Mouse (Mus musculus): Measurements from ENCODE around the gene Zfhx3. TPM values are rescaled to one million over a fixed set of nuclear protein-coding genes. Genes with fewer than 3 reads are reported as not detected.

Zfhx3 gene
- polyA plus RNA-seq, 1 experiment = 2.2 TPM

DNA sequence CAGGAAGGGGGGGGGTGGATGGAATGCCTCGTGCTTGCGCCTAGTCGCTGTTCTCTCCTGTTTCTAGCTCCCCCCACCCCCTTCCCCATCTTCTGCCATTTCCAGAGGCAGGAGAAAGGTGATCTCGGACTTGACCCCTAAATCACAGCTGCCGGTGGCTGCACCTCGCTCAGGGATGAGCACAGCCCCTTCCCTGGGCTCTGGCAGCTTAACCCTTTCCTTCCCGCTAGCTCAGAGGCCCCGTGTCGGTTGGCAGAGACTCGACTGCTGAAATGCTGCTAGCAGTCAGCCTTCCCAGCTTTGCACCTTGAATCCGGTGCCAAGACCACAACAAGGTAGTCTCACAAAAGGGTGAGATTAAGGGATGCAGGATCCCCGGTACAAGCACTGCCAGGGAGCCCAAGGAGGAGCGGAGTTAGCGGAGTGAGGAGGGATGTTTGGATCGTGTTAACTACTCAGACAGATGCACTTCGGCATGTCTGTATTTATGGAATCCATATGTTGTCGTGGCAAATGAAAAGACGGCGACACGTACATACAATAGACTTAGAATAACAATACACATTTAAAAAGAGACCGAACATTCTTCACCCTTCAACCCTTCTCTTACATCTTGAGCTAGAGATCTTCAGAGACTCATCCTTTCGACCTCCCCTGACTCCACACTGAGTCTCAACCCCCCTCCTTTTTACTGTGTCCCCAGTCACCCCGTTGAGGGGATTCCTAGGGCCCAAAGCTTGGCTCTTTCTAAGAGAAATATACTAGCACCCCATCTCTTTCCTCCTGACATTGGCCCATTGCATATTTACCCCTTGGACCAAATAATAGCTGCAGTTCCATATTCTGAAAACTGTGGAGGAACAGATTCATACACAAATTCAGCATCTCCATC lies 757.3 kb downstream of the Zfhx3 start:
- no peak for DNase-seq (ENCODE audit: low read depth)

DNA sequence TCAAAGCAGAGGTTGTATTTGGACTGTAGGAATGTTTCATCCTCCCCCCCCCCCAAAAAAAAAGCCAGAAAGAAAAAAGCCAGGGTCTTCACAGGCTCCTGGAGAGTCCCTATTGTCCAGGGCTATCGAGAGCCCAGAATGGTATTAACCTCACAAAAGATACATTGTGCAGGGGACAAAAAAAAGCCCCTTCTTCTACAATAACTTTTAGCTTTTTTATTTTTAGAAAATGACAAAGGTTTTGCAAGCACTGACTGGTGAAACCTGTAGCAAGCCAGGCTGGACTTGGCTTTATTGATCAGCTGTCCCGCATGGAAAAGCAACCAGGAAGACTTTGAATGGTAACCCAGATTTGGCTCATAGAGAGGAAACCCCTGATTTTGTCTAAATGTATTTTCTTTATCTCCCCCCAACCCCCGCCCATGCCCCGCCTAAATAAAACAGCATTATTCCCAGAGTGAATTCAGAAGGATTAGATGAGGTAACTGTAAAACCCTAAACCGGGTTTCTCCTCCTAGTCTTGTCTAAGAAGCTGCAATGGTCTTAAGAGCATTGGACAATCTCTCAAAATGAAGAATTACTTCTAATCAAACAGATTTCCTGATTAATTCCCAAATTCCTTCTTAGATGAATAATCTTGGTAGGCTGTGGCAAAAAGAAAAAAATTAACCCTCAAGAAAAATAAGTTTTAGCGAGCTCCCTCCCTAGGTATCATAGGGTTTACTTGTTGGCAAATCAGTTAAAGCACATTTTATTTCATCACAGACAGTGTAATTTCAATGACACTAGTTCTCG lies 759.1 kb downstream of the Zfhx3 start:
- no peak for DNase-seq (ENCODE audit: low read depth)

DNA sequence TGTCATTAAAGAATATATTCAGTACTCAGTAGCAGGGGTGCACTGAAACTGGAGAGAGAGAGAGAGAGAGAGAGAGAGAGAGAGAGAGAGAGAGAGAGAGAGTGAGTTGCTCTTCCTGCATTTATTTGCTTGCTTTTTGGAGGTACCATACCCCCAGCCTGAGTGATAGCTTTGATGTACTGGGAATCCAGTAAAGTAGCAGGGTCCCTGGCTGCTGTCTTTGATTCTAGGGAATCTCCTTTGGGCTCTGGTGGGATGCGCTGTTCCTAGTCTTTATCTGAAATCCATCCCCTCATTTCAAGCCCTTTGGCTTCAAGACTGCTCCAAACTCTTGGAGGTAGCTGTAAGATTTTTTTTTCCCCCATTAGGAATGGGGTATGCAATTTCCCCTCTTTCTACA lies 759.8 kb downstream of the Zfhx3 start:
- no peak for DNase-seq (ENCODE audit: low read depth)

DNA sequence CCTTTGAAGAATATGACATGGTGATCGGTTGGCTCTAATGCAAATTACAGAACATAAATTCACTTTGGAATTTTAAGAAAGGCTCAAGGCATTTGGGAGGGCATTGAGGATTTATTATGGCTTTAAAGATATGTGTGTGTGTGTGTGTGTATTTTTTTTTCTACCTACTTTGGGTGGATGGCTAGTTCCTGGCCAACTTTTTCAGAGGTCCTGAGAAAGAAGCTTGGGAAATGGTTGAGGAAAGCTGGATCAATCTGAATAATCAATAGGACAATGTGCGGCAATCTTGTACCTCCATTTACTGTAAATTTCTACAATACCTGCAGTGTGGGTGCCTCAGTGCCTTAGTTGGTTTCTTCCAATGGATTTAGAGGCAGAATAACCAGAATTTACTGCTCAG lies 763.3 kb downstream of the Zfhx3 start:
- no peak for DNase-seq (ENCODE audit: low read depth)

DNA sequence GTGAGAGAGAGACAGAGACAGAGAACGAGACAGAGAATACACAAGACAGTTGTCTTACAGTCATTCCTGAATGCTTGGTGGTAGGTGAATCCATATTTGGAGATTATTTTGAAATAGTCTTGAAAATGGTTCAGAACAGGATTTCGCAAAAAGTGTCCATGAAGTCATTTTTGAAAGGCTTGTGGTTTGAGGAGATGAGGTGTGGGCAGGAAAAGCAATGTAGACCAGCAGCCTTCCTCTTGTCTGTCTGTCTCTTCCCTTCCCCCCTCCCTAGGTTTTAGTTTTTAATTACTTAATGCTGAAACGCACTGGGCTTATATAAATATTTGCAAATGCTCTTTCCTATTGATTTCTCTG lies 764.0 kb downstream of the Zfhx3 start:
- no peak for DNase-seq (ENCODE audit: low read depth)

DNA sequence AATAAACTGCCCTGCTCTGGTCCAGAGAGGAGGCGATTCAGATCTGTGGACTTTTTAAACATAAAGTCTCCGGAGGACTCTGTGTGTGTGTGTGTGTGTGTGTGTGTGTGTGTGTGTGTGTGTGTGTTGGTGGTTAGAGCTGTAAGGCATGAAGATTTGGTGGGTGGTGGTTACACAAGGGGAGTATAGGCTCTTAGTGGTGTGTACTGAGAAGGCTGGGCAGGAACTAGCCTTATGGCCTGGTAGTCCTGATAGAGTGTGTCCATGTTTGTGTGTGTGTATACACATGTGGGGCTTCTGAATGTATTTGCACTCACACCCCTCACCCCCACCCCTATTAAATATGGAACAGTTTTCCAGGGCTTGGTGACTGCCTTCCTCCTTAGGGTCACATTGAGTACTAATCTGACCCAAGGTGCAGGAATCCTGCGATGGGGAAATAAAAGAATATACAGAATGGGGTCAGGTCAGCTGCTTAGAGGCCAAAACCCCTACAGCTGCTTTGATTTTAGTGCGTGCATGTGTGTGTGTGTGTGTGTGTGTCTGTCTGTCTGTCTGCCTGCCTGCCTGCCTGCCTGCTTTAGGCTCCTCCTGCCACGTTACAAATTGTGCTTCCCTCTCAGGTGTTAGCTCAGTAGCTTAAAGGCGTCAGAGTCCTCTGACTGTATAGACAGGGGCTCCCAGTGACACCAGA lies 764.6 kb downstream of the Zfhx3 start:
- no peak for DNase-seq (ENCODE audit: low read depth)

DNA sequence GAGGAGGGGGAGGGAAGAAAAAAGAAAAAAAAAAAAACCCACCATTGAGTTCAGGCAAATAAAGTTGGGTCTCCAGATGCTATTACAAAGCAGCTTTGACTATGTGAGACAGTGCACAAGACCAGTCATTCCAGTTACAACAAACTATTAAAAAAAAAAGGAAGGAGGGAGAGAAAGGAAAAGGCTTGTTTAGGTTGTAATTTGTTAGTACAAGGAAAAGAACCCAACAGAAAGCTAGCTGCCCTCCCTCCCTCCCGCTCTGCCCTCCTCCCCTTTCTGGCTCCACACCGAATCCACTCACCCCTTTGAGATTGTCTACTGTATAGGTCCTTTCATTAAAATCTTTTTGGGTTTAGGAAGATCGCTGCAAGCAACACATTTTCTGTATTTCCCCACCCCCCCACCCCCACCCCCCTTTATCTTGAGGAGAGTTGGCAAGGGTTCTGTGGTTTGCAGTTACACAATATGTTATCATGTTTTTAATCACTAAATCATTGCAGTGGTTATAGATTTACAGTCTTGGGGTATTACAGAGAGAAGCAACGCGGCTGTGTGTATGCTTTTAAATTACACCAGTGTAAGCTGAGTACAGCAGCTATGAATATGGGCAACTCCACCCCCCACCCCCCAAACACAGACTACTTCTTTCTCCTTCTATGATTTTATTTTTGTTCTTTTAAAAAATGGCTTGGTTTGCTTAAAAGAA lies 765.3 kb downstream of the Zfhx3 start:
- no peak for DNase-seq (ENCODE audit: low read depth)

DNA sequence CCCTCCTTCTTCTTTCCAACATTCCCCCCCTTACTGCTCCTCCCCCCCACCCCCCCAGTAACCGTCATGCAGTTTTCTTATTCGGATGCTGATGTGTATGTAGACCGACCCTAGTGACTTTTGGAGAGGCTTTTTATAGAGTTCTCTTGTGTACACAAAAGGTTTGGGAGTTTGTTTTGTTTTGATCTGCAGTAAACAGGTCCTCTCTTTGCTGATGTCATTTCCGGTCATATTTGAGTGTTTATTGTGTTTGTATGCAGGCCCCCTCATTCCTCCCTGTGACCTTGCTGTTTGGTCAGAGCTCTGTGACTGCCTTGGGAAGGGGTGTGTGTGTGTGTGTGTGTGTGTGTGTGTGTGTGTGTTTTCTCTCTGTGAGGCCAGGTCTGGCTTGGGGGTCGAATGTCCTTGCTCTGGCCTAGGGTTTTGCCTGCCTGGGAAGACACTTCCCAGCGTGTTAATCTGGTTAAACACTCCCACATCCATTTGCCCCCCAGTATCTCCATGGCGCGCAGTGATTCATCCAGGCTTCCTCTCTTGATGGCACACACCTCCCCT lies 766.5 kb downstream of the Zfhx3 start:
- no peak for DNase-seq (ENCODE audit: low read depth)

DNA sequence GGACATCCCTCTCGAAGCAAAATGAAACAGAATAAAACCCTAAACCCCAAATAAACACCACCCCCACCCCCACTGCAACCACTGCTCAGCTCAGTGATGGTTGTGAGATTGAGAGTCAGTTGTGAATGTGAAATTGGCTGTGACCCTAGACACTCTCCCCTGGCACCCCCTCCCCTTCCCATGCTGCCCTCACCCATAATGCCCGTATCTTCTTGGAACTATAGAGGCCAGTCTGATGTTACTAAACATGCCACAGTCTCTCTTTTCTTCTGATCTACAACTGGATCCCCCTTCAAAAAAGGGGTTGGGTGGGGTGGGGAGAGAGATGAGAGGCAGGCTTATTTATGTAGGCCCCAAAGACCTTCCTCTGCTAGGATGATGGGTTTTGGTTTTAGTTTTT lies 767.0 kb downstream of the Zfhx3 start:
- no peak for DNase-seq (ENCODE audit: low read depth)

DNA sequence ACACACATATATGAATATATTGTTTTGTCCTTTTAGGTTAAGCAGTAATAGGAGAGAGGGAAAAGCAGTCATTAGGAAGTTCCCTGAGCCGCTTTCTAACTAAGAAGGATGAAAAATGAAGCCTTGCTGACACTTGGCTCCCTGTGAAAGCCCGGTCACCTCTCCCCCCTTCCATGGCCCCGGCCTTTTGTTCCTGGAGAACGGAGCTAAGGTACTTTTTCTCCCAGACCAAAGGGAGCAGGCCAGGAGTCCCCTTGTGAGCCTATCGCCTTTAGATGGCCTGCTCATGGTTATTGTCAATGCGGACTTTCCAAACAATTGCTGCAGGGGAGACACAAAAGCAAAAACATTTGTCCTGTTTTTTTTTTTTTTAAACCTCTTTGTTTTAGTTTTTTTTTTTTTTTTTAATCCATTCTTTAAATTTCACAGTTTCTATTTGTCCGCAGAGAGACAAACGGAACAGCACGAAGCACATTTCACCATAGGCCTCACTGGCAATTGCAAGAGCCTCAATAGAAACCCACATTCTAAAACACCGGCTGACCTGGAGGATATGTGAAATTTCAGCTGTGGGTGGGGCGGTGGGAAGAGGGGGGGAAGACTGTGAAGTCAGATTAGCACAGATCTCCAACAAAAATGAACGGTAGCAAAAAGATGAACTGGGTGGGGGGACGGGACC lies 767.6 kb downstream of the Zfhx3 start:
- DNase-seq (ENCODE audit: low read depth) = no peak

DNA sequence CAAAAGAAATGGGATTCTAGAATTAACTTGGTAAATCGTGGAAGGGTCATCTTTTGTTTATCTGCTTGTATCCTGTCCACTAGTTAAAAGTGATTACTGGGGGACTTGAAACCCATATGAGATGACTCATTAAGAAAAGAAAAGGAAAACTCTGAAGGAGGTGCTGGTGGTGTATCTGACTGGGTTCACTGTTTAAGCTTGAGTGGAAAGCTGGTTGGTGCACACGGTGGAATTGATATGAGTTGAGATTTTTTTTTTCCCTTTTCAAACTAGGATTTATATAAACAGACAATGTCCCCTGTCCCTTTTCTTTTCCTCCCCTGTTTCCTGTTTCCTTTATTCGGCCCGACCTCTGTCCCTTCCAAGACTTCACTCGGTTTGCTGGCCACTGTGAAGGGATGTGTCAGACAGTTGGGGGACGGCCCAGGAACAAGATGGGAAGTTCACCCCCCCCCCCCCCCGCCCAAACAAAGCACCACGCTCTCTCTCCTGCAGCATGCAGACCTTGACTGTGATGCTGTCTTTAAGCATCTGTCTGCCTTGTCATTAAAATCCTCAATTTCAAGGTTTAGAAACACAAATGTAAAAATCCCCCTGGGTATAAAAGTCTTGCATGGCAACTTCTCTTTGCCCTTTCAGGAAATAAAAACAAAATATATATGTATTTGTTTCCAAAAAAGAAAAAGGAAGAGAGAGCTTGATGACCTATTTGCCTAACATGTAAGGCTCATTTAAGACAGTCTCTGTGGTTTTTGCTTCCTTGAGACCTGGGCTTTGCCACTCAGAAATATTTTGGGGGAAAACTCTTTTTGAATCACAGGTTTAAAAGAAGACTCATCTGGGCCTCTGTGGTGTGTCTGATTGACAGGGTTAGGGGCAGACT lies 768.4 kb downstream of the Zfhx3 start:
- no peak for DNase-seq (ENCODE audit: low read depth)

DNA sequence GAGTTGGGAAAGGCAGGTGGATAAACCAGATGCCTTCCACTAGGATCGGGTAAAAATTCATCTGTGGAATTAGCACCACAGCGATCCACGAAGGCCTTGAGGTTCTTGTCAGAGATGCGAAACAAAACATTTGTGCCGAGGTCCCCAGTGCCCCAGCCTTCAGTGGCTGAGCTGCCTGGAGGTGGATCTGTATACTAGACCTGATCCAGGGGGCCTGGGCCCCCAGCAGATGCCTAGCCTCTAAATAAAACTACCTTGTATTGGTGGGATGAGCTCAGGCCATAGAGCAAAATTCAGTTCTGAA lies 769.0 kb downstream of the Zfhx3 start:
- DNase-seq (ENCODE audit: low read depth) = no peak

DNA sequence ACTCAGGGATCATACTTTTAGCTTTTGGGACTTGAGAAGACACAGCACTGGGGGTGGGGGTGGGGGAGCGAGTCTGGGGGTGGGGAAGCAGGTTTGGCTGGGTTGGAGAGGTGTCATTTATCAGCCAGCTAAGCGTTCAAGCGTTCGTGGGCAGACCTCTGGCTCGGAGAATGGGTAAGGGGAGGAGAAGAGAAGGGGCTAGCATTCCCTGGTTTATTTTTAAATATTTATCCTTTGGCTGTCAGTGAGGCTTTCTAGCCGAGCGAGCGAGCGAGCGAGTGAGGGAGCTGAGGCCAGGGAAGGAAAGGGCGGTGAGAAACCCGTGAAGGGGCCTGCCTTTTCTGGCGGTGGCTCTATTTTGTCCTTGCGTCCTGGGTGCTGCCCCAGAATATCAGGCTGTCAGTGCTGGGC lies 769.6 kb downstream of the Zfhx3 start:
- no peak for DNase-seq (ENCODE audit: low read depth)

DNA sequence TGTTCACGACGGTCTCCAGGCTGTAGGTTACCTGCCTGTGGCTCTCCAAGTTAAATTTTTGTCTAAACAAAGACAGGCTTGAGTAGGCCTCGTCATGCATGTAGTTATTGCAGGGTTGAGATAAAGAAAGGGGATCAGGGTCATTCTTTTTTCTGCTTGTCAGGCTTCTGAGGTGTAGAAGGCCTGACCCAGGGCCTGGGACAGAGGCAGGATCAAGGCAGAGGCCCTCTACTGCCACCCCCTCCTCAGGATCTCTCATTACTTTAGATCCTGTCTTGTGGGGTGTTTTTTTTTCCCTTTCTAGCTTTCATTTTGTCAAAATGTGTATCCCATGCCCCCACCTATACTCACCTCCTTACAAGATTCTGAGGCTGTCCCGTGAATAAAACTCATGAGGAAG lies 770.2 kb downstream of the Zfhx3 start:
- DNase-seq (ENCODE audit: low read depth) = no peak

DNA sequence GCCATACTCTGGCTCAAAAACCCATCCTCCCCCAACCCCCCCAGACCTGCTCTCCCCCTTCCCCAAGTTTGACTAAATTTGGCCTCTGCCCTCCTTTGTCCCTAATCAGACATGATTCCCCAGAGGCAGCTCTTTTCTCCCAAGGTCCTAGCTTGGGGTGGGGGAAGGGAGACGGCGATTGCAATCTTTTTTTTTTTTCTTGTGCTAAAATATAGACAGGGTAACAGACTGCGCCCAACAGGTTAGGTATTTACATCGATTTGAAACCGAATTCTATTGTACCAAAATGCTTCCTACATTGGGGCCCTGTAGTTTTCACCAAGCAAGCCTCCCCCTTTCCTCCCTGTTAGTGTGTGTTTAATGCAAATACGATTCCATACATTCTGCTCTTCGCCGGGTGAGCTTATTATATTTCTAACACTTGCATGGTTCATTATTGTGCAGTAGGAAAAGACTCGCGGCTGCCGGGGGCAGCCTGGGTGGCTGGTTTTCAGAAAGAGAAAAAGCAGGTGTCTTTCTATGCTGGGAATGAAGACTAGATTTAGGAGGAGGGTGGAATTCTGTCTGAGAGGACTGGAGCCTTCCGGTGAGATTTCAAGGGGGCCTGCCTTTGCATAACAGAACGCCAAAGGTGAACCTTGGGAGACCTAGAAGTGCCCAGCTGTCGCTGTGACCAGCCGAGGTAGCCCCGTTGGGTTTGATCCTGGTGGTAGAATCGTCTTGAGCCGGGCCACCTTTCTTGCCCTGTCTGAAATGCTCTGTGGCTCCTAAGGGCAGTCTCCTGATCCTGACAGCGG lies 771.1 kb downstream of the Zfhx3 start:
- DNase-seq (ENCODE audit: low read depth) = no peak

DNA sequence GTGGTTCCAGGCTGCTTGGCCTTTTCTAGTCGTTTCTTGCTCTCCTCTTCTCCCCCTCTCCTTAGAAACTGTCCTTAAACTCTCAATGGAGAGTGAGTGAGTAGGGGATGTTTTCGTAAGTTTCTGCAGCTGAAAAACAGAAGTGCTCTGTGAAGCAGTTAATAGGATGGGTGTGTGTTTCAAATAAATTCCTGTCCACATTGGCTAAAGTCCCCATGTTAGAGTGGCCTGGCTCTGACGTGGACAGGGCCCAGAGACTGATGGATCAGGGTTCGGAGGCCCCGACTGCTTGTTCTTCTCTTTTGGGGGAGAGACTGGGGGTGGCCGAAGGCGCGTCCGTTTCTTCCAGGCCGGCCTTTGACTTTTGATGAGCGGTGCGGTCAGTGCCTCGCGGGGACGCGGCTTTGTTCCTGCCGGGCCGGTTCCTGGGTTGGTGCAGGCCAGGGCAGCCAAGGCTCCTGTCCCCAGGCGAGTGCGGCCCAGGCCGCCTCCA lies 771.7 kb downstream of the Zfhx3 start:
- DNase-seq (ENCODE audit: low read depth) = no peak

DNA sequence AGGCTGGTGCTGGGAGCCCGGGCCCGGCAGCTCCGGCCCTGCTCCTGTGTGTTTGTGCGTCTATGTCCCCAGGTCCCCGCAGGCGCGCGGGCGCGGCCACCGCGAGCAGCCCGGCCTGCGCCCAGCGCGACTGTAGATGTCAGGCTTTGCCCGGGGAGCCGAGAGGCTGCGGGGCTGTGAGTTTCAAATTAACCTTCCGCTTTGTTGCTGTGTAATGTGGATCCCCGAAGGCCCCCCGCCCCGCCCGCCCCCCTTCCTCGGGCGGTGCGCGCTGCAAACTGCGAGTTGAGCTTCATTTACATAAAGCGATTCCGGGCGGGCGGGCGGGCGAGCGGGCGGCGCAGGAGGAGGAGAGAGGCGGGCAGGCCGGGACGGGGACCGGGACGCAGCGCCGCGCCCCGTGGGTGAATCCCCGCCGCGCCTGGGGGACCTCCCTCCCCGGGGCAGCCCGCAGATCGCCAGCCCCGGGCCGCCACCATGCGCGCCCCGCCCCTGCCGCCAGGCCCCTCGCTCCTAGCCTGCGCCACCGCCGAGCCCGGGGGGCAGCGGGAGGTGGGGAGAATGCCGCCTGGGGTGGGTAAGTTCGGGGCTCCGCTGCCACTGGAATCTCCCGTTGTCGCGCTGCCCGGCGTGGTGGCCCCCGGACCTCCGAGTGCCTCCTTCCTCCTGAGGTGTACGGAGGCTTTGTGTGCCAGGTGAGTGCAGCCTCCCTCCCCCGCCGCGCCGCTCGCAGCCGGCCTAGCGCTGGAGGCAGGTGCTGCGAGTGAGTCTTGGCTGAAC lies 772.4 kb downstream of the Zfhx3 start:
- no peak for DNase-seq (ENCODE audit: low read depth)

DNA sequence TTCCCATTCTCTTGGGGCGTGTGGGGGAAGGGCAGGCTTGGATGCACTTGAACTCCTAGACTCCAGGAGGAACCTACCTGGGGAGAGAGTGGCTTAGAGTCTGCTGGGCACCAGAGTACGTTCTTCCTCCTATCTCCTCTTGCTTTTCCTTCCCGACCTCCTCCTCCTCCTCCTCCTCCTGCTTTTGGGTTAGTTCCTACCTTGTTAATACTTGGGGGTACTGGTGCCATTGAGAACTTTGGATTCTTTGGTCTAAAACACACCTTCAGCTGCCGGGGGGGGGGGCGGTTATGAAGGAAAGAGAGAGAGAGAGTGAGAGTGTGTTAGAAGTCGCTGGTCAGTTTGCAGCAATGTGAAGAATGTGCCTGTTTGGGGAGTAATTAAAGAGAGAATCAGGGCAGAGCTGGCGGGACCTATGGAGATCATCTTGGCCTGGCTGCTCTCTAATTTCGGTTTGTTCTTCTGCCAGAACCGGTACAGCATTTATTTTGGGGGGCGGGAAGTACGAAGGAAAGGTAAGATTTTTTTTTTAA lies 773.0 kb downstream of the Zfhx3 start:
- DNase-seq (ENCODE audit: low read depth) = no peak
